Comparison of ENCODE assay signal across 20 mouse cellular contexts in genomic region chr4:120516907-120517306, GRCm38 (mm10). TPM values are rescaled to one million over a fixed set of nuclear protein-coding genes. Genes with fewer than 3 reads are reported as not detected.
DNase-seq lines count a peak whose midpoint lies in the region; ATAC-seq and TF ChIP-seq lines count a peak whose summit lies in the region.
"Had no signal": no experiment of that assay in that cellular context is flagged by ENCODE, and none has a peak within 500 bp of the region (broad histone marks: within the 10 kb centered on the region; RNA-seq: fewer than 3 reads in every experiment).

No protein-coding gene starts in this region.

- ATAC-seq in lung, embryonic 15.5 days (ENCODE audit: borderline replicate concordance, extremely low read depth, low FRiP score, low TSS enrichment) = no peak
- ATAC-seq in Patski = peak; percentile 56
- ATAC-seq in stomach, embryonic 14.5 days (ENCODE audit: insufficient number of reproducible peaks, insufficient read depth, low FRiP score, low read depth) = peak; percentile 43; the same call in 1 of the 2 replicates
- ATAC-seq: forebrain, embryonic 14.5 days had no signal

- TF ChIP-seq CTCF in lung, adult 2 months (IDR thresholded peaks at IDR 0.05; ENCODE audit: insufficient read depth, low read length) = no peak
- TF ChIP-seq CTCF in Patski (IDR thresholded peaks at IDR 0.05) = no peak
- TF ChIP-seq CTCF in embryonic fibroblast, embryonic 13.5 days (IDR thresholded peaks at IDR 0.05; ENCODE audit: borderline replicate concordance, insufficient read depth, low read length) = no peak

- H3K9ac ChIP-seq in lung, embryonic 15.5 days = no peak overlapping the region
- no peak overlapping the region for H3K9ac ChIP-seq in stomach, embryonic 14.5 days (replicated peaks; ENCODE audit: low read depth, low read length)
- H3K9ac ChIP-seq: hindbrain, embryonic 12.5 days; limb, embryonic 13.5 days; liver, embryonic 13.5 days had no signal

- no peak overlapping the region for H3K4me2 ChIP-seq in lung, embryonic 15.5 days
- H3K4me2 ChIP-seq in stomach, embryonic 14.5 days (replicated peaks; ENCODE audit: low read depth, low read length) = no peak overlapping the region; the same call in 1 of the 2 replicates
- H3K4me2 ChIP-seq: heart, embryonic 11.5 days; hindbrain, embryonic 12.5 days; limb, embryonic 13.5 days; liver, embryonic 13.5 days had no signal

- H3K9me3 ChIP-seq in lung, embryonic 15.5 days = no peaks in the 10 kb centered on the region
- no peaks in the 10 kb centered on the region for H3K9me3 ChIP-seq in stomach, embryonic 14.5 days (ENCODE audit: control insufficient read depth, low read depth, low read length)
- H3K9me3 ChIP-seq: G1E; hindbrain, embryonic 12.5 days; limb, embryonic 13.5 days; liver, embryonic 13.5 days had no signal

- H3K27ac ChIP-seq in lung, embryonic 15.5 days = peak overlapping the region; percentile 32; the same call in 1 of the 2 replicates
- H3K27ac ChIP-seq in embryonic fibroblast, embryonic 13.5 days (ENCODE audit: insufficient read depth, low read length) = peak overlapping the region; percentile 95
- H3K27ac ChIP-seq in stomach, embryonic 14.5 days (ENCODE audit: low read length) = peak overlapping the region; percentile 82
- H3K27ac ChIP-seq: hindbrain, embryonic 12.5 days; limb, embryonic 13.5 days; liver, embryonic 13.5 days had no signal

- H3K4me1 ChIP-seq in lung, embryonic 15.5 days = no peaks in the 10 kb centered on the region
- H3K4me1 ChIP-seq in lung, adult 2 months (ENCODE audit: control insufficient read depth, insufficient read depth, low read length) = no peaks in the 10 kb centered on the region
- H3K4me1 ChIP-seq in embryonic fibroblast, embryonic 13.5 days (ENCODE audit: control insufficient read depth, insufficient read depth, low read length) = peaks cover 8% of the 10 kb centered on the region; the same call in 1 of the 2 replicates
- H3K4me1 ChIP-seq in stomach, embryonic 14.5 days (ENCODE audit: control insufficient read depth, insufficient read depth, low read length) = no peaks in the 10 kb centered on the region
- H3K4me1 ChIP-seq: hindbrain, embryonic 12.5 days; limb, embryonic 13.5 days; liver, embryonic 13.5 days had no signal

- 81% methylated on average over 7 of the region's 7 CpGs for WGBS in lung, embryonic 15.5 days
- 80% methylated on average over 7 of the region's 7 CpGs for WGBS in lung, adult 2 months
- 79% methylated on average over 7 of the region's 7 CpGs for WGBS in stomach, embryonic 14.5 days

- H3K36me3 ChIP-seq in lung, embryonic 15.5 days = peaks cover 42% of the 10 kb centered on the region
- peaks cover 38% of the 10 kb centered on the region for H3K36me3 ChIP-seq in stomach, embryonic 14.5 days (ENCODE audit: control insufficient read depth, insufficient read depth, low read length)
- H3K36me3 ChIP-seq: G1E had no signal

- POLR2A ChIA-PET in Patski (lab: Charles Lee) = no interaction called here

- in situ Hi-C loops in Patski (cut with MboI; ENCODE audit: low pct_unique_long_range_greater_than_20kb) = no loop called here

- H3K4me3 ChIP-seq in lung, embryonic 15.5 days = no peak overlapping the region
- no peak overlapping the region for H3K4me3 ChIP-seq in lung, adult 2 months (replicated peaks; ENCODE audit: extremely low read depth, low read depth, low read length)
- H3K4me3 ChIP-seq in embryonic fibroblast, embryonic 13.5 days (ENCODE audit: insufficient read depth, low read length) = no peak overlapping the region
- H3K4me3 ChIP-seq in stomach, embryonic 14.5 days (ENCODE audit: low read depth, low read length) = no peak overlapping the region
- H3K4me3 ChIP-seq: hindbrain, embryonic 12.5 days; limb, embryonic 13.5 days; liver, embryonic 13.5 days had no signal

- TF ChIP-seq POLR2A in lung, adult 2 months (IDR thresholded peaks at IDR 0.05; ENCODE audit: borderline replicate concordance, extremely low read depth, low read depth, low read length) = no peak
- TF ChIP-seq POLR2A in embryonic fibroblast, embryonic 13.5 days (IDR thresholded peaks at IDR 0.05; ENCODE audit: low read depth, low read length) = no peak

- CTCF ChIA-PET in Patski (lab: Charles Lee) = interaction anchor here (0.9 to 2.0 kb wide), 3 partner anchors 10 to 130 kb away, joined by 3 to 10 read pairs (median 3); no protein-coding TSS in a partner anchor

- H3K27me3 ChIP-seq in lung, embryonic 15.5 days = no peaks in the 10 kb centered on the region
- no peaks in the 10 kb centered on the region for H3K27me3 ChIP-seq in Patski
- H3K27me3 ChIP-seq in stomach, embryonic 14.5 days (ENCODE audit: control insufficient read depth, insufficient read depth, low read length) = no peaks in the 10 kb centered on the region
- H3K27me3 ChIP-seq: hindbrain, embryonic 12.5 days; limb, embryonic 13.5 days; liver, embryonic 13.5 days had no signal

- no peak for DNase-seq in lung, adult 2 months
- DNase-seq in Patski (ENCODE audit: low read depth, low spot score) = no peak
- no peak for DNase-seq in layer of hippocampus, postnatal 25 days (ENCODE audit: extremely low spot score in 1 of 2, low spot score in 1 of 2)
- no peak for DNase-seq in frontal cortex, postnatal 36 days (ENCODE audit: low spot score in 2 of 2)
- DNase-seq: adrenal gland, postnatal 14 days; cerebellum, adult 11 months; cerebellum, postnatal 36 days; layer of hippocampus, postnatal 36 days; liver, embryonic 13.5 days; right cerebral cortex, postnatal 4 days; thymus, postnatal 36 days had no signal

RNA-seq across cellular contexts. Expression of gene Slfnl1, which starts 15.1 kb away (rescaled TPM):
- polyA plus RNA-seq in lung, embryonic 15.5 days (2015; fragmentation: Nextera tagmentation; extraction: Ambion mirVana) = 0.09 TPM in 1 of 2 replicates, not detected in the other
- 0.12 and 0.26 TPM in 2 replicates for polyA plus RNA-seq in lung, adult 2 months (2012; rRNA removed)
- polyA plus RNA-seq in Patski (2021) = 0.64 TPM
- polyA plus RNA-seq in embryonic fibroblast, embryonic 13.5 days (2011; ENCODE audit: insufficient read length, low read depth, missing spikeins) = 0.30 TPM in 1 of 2 replicates, not detected in the other
- polyA plus RNA-seq in stomach, embryonic 14.5 days (2014; fragmentation: Nextera tagmentation; extraction: Ambion mirVana) = 0.14 TPM in 1 of 2 replicates, not detected in the other
- total RNA-seq in layer of hippocampus, postnatal 25 days (2021) = under 1 TPM; 0.25 to 0.33 TPM
- total RNA-seq: G1E had no signal
- polyA plus RNA-seq: forebrain, embryonic 14.5 days; G1E; heart, embryonic 11.5 days; hindbrain, embryonic 12.5 days; limb, embryonic 13.5 days; liver, embryonic 13.5 days; neural tube, embryonic 11.5 days had no signal

RNA-seq across cellular contexts. Expression of gene Ctps, which starts 53.2 kb away (rescaled TPM):
- polyA plus RNA-seq in lung, embryonic 15.5 days (2015; fragmentation: Nextera tagmentation; extraction: Ambion mirVana) = 85.6 and 87.4 TPM in 2 replicates
- 7.7 and 10.2 TPM in 2 replicates for polyA plus RNA-seq in lung, adult 2 months (2012; rRNA removed)
- polyA plus RNA-seq in Patski (2021) = 130 TPM
- 95.9 and 98.3 TPM in 2 replicates for polyA plus RNA-seq in embryonic fibroblast, embryonic 13.5 days (2011; ENCODE audit: insufficient read length, low read depth, missing spikeins)
- 79.7 and 88.2 TPM in 2 replicates for polyA plus RNA-seq in stomach, embryonic 14.5 days (2014; fragmentation: Nextera tagmentation; extraction: Ambion mirVana)
- total RNA-seq in layer of hippocampus, postnatal 25 days (2021) = 10 to 100 TPM; 40.1 to 41.7 TPM

Comparison
In these comparisons a context has a peak if more than half of its experiments do, and no peak if none do; other contexts are left out.
1. H3K27ac ChIP-seq: peak in every context shown above with its lines; median percentile 95 in embryonic fibroblast, embryonic 13.5 days; 82 in stomach, embryonic 14.5 days; 32 in lung, embryonic 15.5 days.